Mouse (Mus musculus): ENCODE measurements around the gene Slco2a1. TPM values are rescaled to one million over a fixed set of nuclear protein-coding genes. Genes with fewer than 3 reads are reported as not detected.

Gene Slco2a1
- polyA plus RNA-seq, 1 experiment from 2014 or later: 0.81 TPM

DNA sequence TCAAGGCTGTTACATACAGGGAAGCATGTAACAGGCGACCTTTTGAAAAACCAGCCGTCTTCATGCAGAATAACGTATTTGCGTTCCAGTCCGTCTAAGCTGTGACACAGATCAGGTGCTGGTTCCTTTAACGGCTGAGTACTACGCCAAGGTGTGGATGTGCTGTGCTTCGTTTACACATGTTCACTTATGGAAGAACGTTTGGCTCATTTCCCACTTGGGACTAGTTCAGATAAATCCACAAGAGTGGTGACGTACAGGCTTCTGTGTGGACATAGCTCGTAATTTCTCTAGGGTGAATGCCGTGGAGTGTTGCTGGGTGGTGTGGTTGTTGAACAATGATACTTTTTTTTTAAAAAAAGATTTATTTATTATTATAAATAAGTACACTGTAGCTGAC lies 26.2 kb downstream of the Slco2a1 start:
- Histone ChIP-seq H3K4me2 (replicated peaks) (no peak overlapping the region), H3K4me1 (replicated peaks) (no peaks in the 10 kb centered on the region), H3K4me3 (replicated peaks) (no peak overlapping the region), H3K9me3 (no peaks in the 10 kb centered on the region), H3K27me3 (peaks cover 8% of the 10 kb centered on the region), H3K27ac (no peak overlapping the region), H3K9ac (replicated peaks) (no peak overlapping the region), H3K36me3 (no peaks in the 10 kb centered on the region)
- 92% methylated on average over 12 of the region's 12 CpGs for WGBS
- no peak for ATAC-seq

- Histone ChIP-seq H3K36me3 (no peaks in the 10 kb centered on the region), H3K9me3 (no peaks in the 10 kb centered on the region), H3K4me3 (replicated peaks) (no peak overlapping the region), H3K4me2 (replicated peaks) (no peak overlapping the region), H3K9ac (replicated peaks) (no peak overlapping the region), H3K27me3 (no peaks in the 10 kb centered on the region), H3K27ac (no peak overlapping the region), H3K4me1 (replicated peaks) (no peaks in the 10 kb centered on the region)
- 68% methylated on average over 4 of the region's 4 CpGs for WGBS
- no peak for ATAC-seq
Observed at GRCm38 (mm10) chr9:103024116-103024515, 35.6 kb downstream of the Slco2a1 start.

DNA sequence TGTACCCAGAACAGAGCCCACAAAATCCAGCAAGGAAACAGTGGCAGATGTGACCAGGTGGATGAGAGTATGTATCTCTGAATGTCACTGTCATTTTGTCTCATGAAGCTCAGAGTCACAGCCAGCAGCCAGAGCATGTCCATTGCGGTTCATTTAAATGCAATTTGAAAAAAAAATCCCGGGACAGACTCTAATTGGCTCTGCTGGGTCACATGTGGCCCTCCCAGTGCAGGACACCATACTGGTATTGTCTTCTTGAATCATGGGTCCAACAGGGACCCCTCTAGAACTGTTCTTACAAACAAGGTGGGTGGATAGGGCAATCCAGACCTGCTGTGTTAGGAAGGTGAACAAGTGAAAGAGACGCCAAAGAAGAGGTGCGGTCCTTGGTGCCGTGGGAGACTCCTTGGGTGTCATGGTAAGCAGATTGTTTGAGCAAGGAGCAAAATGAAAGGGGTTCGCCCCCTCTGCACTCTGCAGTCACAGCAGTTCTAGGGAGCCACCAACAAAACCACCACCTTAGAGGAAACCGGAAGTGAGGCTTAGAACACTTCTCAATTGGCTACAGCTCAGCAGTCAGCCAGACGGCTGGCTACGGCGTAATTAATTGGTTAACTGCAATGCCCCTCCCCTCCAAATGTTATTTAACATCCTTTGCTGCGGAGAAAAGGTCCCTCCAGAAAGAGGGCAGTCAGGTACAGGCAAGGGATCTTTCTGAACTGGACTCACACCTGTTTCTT lies 38.8 kb downstream of the Slco2a1 start:
- Histone ChIP-seq H3K4me2 (replicated peaks) (no peak overlapping the region), H3K4me1 (replicated peaks) (no peaks in the 10 kb centered on the region), H3K9ac (replicated peaks) (no peak overlapping the region), H3K27me3 (no peaks in the 10 kb centered on the region), H3K9me3 (no peaks in the 10 kb centered on the region), H3K36me3 (no peaks in the 10 kb centered on the region), H3K4me3 (replicated peaks) (no peak overlapping the region), H3K27ac (no peak overlapping the region)
- ATAC-seq: no peak
- WGBS: 78% methylated on average over 11 of the region's 11 CpGs

GRCm38 (mm10) chr9:103029012-103029411 lies 40.5 kb downstream of the Slco2a1 start:
- Histone ChIP-seq H3K4me1 (replicated peaks) (no peaks in the 10 kb centered on the region), H3K4me3 (replicated peaks) (no peak overlapping the region), H3K9me3 (no peaks in the 10 kb centered on the region), H3K27ac (no peak overlapping the region), H3K4me2 (replicated peaks) (no peak overlapping the region), H3K36me3 (no peaks in the 10 kb centered on the region), H3K27me3 (no peaks in the 10 kb centered on the region), H3K9ac (replicated peaks) (no peak overlapping the region)
- ATAC-seq: no peak
- WGBS: 59% methylated on average over 8 of the region's 8 CpGs

DNA sequence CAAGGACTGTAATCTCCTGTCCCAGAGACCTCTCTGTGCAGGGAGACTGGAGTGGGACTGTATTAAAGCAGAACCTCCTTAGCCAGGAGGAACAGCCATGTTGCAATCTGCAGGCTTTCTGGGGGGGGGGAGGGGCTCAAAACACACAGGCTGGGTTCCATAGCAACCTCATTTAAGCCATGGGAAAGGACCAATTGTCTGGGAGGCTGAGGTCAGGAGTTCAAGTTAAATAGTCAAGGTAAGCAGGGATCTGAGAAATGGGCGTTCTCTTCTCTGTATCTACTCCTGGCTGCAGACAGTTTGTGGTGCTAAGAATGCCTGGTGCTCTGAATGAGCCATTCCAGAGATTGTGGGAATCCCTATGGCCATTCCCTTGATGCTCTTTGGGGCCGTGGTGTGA lies 41.5 kb downstream of the Slco2a1 start:
- H3K4me1 ChIP-seq (replicated peaks): no peaks in the 10 kb centered on the region
- H3K4me2 ChIP-seq (replicated peaks): no peak overlapping the region
- H3K36me3 ChIP-seq: no peaks in the 10 kb centered on the region
- H3K4me3 ChIP-seq (replicated peaks): no peak overlapping the region
- no peak overlapping the region for H3K27ac ChIP-seq
- H3K9ac ChIP-seq (replicated peaks): no peak overlapping the region
- ATAC-seq: no peak
- WGBS: 72% methylated on average over 2 of the region's 2 CpGs
- H3K9me3 ChIP-seq: no peaks in the 10 kb centered on the region
- H3K27me3 ChIP-seq: no peaks in the 10 kb centered on the region

DNA sequence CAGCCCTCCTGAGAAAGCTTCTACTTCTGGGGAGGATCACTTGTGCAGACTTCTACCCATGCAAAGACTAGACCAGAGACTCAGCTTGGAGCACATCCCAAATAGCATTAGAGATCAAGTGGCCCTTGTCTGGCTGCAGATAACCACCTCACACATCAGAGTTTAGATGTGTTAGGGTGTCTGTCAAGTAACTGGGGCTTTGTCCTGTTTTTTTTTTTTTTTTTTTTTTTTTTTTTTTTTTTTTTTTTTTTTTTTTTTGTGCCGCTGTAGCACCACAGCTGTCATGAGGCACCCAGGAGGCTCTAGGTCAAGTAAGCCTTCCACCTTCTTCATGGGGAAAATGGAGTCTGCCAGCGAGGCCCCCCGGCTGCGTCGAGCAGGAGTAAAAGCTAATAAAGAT lies 42.7 kb downstream of the Slco2a1 start:
- WGBS: 78% methylated on average over 5 of the region's 5 CpGs
- Histone ChIP-seq H3K9me3 (no peaks in the 10 kb centered on the region), H3K4me1 (replicated peaks) (no peaks in the 10 kb centered on the region), H3K9ac (replicated peaks) (no peak overlapping the region), H3K4me3 (replicated peaks) (no peak overlapping the region), H3K27ac (no peak overlapping the region), H3K36me3 (no peaks in the 10 kb centered on the region), H3K27me3 (no peaks in the 10 kb centered on the region), H3K4me2 (replicated peaks) (no peak overlapping the region)
- no peak for ATAC-seq

DNA sequence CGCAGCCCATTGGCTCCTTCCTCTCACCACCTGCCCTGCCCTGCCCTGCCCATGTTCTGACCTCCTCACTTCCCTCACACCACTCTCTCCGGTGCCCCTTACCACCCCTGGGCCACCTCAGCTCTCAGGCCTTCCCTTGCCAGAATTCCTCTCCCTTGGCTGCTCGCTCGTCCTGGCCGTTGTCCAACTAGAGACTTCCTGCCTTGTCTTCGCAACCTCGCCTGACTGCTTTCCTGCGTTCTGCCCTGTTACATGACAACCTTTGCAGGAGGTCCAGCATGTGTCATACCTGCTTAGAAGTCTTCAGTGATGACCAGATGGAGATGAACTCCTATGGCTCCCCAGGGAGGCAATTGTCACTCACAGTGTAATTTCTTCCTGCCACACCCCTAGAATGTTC lies 43.7 kb downstream of the Slco2a1 start:
- 92% methylated on average over 8 of the region's 8 CpGs for WGBS
- no peak for ATAC-seq
- Histone ChIP-seq H3K4me2 (replicated peaks) (no peak overlapping the region), H3K27me3 (no peaks in the 10 kb centered on the region), H3K27ac (no peak overlapping the region), H3K4me1 (replicated peaks) (no peaks in the 10 kb centered on the region), H3K9ac (replicated peaks) (no peak overlapping the region), H3K4me3 (replicated peaks) (no peak overlapping the region), H3K36me3 (no peaks in the 10 kb centered on the region), H3K9me3 (no peaks in the 10 kb centered on the region)

DNA sequence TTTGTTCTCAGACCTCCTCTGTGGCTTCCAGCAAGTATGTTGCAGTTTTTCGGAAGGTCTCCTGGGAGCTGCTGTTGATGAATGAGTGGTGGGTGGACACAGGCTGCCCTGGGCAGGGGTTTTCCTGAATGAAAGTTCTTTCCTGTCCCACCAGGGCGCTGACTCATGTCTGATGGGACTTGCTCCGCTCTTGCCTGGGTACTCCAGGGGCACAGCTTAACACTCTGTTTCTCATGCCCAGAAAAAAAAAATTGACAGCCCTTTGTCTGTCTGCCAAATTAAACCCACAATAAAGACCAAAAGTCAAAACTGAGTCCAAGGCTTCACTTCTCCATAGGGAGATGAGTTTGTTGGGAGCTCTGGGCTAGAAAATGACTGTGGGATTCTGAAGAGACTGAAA lies 44.9 kb downstream of the Slco2a1 start:
- no peak overlapping the region for H3K4me3 ChIP-seq (replicated peaks)
- H3K36me3 ChIP-seq: no peaks in the 10 kb centered on the region
- H3K27me3 ChIP-seq: no peaks in the 10 kb centered on the region
- no peaks in the 10 kb centered on the region for H3K9me3 ChIP-seq
- no peaks in the 10 kb centered on the region for H3K4me1 ChIP-seq (replicated peaks)
- ATAC-seq: no peak
- H3K27ac ChIP-seq: no peak overlapping the region
- 89% methylated on average over 3 of the region's 3 CpGs for WGBS
- H3K4me2 ChIP-seq (replicated peaks): no peak overlapping the region
- no peak overlapping the region for H3K9ac ChIP-seq (replicated peaks)

- Histone ChIP-seq H3K27ac (no peak overlapping the region), H3K4me3 (replicated peaks) (no peak overlapping the region), H3K9ac (replicated peaks) (no peak overlapping the region), H3K36me3 (no peaks in the 10 kb centered on the region), H3K4me1 (replicated peaks) (no peaks in the 10 kb centered on the region), H3K27me3 (no peaks in the 10 kb centered on the region), H3K4me2 (replicated peaks) (no peak overlapping the region), H3K9me3 (no peaks in the 10 kb centered on the region)
- WGBS: 78% methylated on average over 8 of the region's 8 CpGs
- no peak for ATAC-seq
Observed at GRCm38 (mm10) chr9:103036971-103037391, 48.5 kb downstream of the Slco2a1 start.

DNA sequence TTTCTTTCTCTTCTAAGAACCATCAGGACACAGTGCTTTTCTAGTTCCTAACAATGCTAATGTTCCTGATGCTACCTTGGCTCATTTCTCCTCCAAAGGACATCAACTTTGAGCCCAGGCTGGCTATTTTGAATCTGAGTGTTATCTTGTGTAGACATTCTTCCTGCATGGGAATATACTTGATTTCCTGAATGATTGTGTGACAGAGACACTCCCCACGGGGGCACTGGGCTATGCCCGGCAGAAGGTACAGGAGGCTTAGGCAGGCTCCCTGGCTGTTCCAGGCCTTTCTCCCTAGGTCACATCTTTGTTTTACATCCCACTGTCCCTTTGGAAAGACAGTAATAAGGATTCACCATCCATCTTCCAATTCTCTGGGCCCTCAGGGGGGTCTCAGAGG lies 49.8 kb downstream of the Slco2a1 start:
- Histone ChIP-seq H3K27me3 (no peaks in the 10 kb centered on the region), H3K9ac (replicated peaks) (no peak overlapping the region), H3K9me3 (no peaks in the 10 kb centered on the region), H3K27ac (no peak overlapping the region), H3K36me3 (no peaks in the 10 kb centered on the region), H3K4me2 (replicated peaks) (no peak overlapping the region), H3K4me3 (replicated peaks) (no peak overlapping the region), H3K4me1 (replicated peaks) (no peaks in the 10 kb centered on the region)
- 71% methylated on average over 2 of the region's 2 CpGs for WGBS
- no peak for ATAC-seq

DNA sequence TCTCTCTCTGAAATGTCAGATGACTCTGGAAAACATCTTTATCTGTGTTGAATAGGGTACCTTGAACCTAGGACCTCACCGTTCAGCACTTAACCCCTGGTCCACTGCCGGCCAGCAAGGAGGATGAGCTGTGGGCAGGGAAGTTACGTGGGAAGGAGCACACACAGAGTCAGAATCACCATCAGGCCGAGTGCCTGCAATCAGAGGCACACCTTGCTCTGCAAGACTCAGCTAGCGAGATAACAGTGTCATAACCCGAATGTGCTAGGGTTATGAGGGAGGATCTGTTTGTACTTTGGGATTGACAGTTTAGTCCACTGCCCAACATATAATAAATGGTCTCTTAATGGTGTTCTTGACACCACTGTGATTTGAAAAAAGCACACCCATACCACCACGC lies 50.2 kb downstream of the Slco2a1 start:
- H3K4me2 ChIP-seq (replicated peaks): no peak overlapping the region
- H3K27me3 ChIP-seq: no peaks in the 10 kb centered on the region
- no peak overlapping the region for H3K9ac ChIP-seq (replicated peaks)
- no peaks in the 10 kb centered on the region for H3K9me3 ChIP-seq
- H3K36me3 ChIP-seq: no peaks in the 10 kb centered on the region
- no peak overlapping the region for H3K4me3 ChIP-seq (replicated peaks)
- H3K4me1 ChIP-seq (replicated peaks): no peaks in the 10 kb centered on the region
- 84% methylated on average over 7 of the region's 7 CpGs for WGBS
- no peak for ATAC-seq
- H3K27ac ChIP-seq: no peak overlapping the region

DNA sequence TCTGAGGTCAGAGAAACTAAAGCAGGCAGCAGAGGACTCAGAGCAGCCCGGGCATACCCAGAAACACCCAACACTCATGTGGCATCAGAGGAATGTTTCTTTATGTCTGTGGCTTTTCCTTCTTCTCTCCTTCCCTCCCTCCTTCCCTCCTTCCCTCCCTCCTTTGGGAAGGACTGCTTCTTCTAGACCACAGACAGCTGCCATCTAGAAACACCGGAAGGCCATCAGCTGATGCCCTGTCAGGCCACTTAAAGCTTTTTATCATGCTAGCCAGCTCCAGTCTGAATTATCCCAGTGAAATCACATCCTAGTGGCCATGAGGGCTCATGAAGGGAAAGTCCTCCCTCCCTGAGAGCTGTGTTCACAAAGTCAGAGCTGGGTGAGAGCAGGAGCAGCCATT lies 52.1 kb downstream of the Slco2a1 start:
- 90% methylated on average over 2 of the region's 2 CpGs for WGBS
- H3K4me3 ChIP-seq (replicated peaks): no peak overlapping the region
- no peak overlapping the region for H3K27ac ChIP-seq
- no peak overlapping the region for H3K4me2 ChIP-seq (replicated peaks)
- no peaks in the 10 kb centered on the region for H3K27me3 ChIP-seq
- no peak for ATAC-seq
- H3K36me3 ChIP-seq: no peaks in the 10 kb centered on the region
- no peaks in the 10 kb centered on the region for H3K9me3 ChIP-seq
- no peaks in the 10 kb centered on the region for H3K4me1 ChIP-seq (replicated peaks)
- no peak overlapping the region for H3K9ac ChIP-seq (replicated peaks)

DNA sequence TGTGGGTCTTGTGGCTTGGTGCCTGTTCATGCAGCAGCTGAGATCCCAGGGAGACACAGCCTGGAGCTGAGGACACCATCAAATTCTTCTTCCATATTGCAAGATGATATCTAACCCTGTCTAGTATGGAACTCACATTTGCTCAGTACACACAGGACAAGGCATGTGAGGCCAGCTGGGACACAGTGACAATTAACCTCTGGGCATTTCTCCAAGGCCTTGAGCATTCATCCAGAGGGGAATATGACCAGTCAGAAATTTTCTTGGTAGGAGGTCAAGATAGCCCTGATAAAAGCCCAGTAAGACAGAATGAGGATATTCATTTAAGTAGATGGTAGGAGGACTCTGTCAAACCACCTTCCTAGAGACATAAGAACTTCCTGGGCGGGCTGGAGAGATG lies 56.9 kb downstream of the Slco2a1 start:
- H3K9ac ChIP-seq (replicated peaks): no peak overlapping the region
- no peaks in the 10 kb centered on the region for H3K27me3 ChIP-seq
- H3K4me2 ChIP-seq (replicated peaks): no peak overlapping the region
- no peak overlapping the region for H3K4me3 ChIP-seq (replicated peaks)
- no peak overlapping the region for H3K27ac ChIP-seq
- H3K4me1 ChIP-seq (replicated peaks): no peaks in the 10 kb centered on the region
- no peaks in the 10 kb centered on the region for H3K9me3 ChIP-seq
- ATAC-seq: no peak
- H3K36me3 ChIP-seq: no peaks in the 10 kb centered on the region
- WGBS: 85% methylated on average over 1 of the region's 1 CpGs

Data from midbrain, embryonic 13.5 days (tissue).